Mouse (Mus musculus) G1E (cell line): ENCODE results near the gene Arl13a. TPM values are rescaled to one million over a fixed set of nuclear protein-coding genes. Genes with fewer than 3 reads are reported as not detected.

Source experiments
- ATAC-seq: 2 replicates; pipeline ENCODE4 v1.8.0; 2016; ENCODE audit warnings: mild to moderate bottlenecking; ENCODE audit not compliant: insufficient number of reproducible peaks, poor library complexity, low FRiP score, severe bottlenecking; ENCODE audit errors: extremely low read depth
- DNase-seq: peaks from one replicate; pipeline ENCODE4 v3.0.0; 2012; ENCODE audit warnings: low spot score
- H3K27me3 ChIP-seq: 2 replicates; pipeline ENCODE4 v1.6.1; 2012; ENCODE audit warnings: mild to moderate bottlenecking, low read length, inconsistent platforms; ENCODE audit not compliant: insufficient read depth
- H3K36me3 ChIP-seq: replicated peaks from 2 replicates; pipeline ENCODE3; 2012; ENCODE audit warnings: mild to moderate bottlenecking, inconsistent platforms
- H3K4me1 ChIP-seq: 2 replicates; pipeline ENCODE4 v1.6.1; 2012; ENCODE audit warnings: low read depth, low read length, inconsistent platforms, mixed read lengths; ENCODE audit not compliant: insufficient read depth
- H3K4me3 ChIP-seq: 2 replicates; pipeline ENCODE4 v1.5.1; 2012; ENCODE audit warnings: low read depth, mild to moderate bottlenecking, inconsistent platforms, low read length, moderate library complexity, mixed read lengths
- H3K9me3 ChIP-seq: replicated peaks from 2 replicates; pipeline ENCODE4 v1.6.1; 2012; ENCODE audit warnings: inconsistent platforms
- CTCF ChIP-seq: IDR thresholded peaks from 2 replicates; pipeline ENCODE4 v1.5.1; 2012; ENCODE audit warnings: low read depth, low read length, inconsistent platforms, mixed read lengths
- GATA1 ChIP-seq: IDR thresholded peaks from 2 replicates; pipeline ENCODE4 v1.6.1; 2012; ENCODE audit warnings: borderline replicate concordance, low read length, inconsistent platforms, mixed read lengths
- GATA2 ChIP-seq: IDR thresholded peaks from 2 replicates; pipeline ENCODE4 v1.6.1; 2012; ENCODE audit warnings: low read depth, low read length, inconsistent platforms, borderline replicate concordance
- POLR2AphosphoS5 ChIP-seq: IDR thresholded peaks from 2 replicates; pipeline ENCODE4 v1.6.1; 2012; ENCODE audit warnings: low read depth, low read length, inconsistent platforms; ENCODE audit not compliant: insufficient replicate concordance
- TAL1 ChIP-seq: conservative IDR thresholded peaks from 2 replicates; pipeline ENCODE4 v1.6.1; 2012; ENCODE audit warnings: low read depth, low read length, inconsistent platforms, mixed read lengths
- polyA plus RNA-seq: library from polyadenylated mRNA; stranded (reverse); fragments of >175 nt; gene quantifications from 2 replicates; pipeline ENCODE4 v1.2.3, GENCODE M21; 2012
- total RNA-seq, 2 experiments: library from RNA; stranded (forward) in 1 of 2; stranded (reverse) in 1 of 2; fragments of 200-1000 nt in 1 of 2; fragments of >200 nt in 1 of 2; fragmentation: Nextera tagmentation in 1 of 2; gene quantifications; 2 replicates each; pipeline ENCODE4 v1.2.3; 2014 to 2017

The Arl13a gene
- total and polyA plus RNA-seq, 3 experiments, result not detected

GRCm38 (mm10) chrX:134220618-134221017 lies 33.3 kb downstream of the Arl13a start:
- no peak for ATAC-seq

GRCm38 (mm10) chrX:134221856-134222255 lies 34.6 kb downstream of the Arl13a start, which contains the start of gene Nox1:
Nox1 (minus strand) TSS chrX:134221956.
- Histone ChIP-seq H3K27me3 (no peaks in the 10 kb centered on the region), H3K36me3 (peaks cover 68% of the 10 kb centered on the region), H3K9me3 (no peaks in the 10 kb centered on the region), H3K4me1 (peaks cover 3% of the 10 kb centered on the region; the same call in 1 of the 2 replicates), H3K4me3 (no peak within 1 kb of the TSS)
- ATAC-seq, result no peak
- TF ChIP-seq GATA2 (no peak), TAL1 (no peak), POLR2AphosphoS5 (no peak)
- DNase-seq, result no peak

More at GRCm38 (mm10) chrX:134220618-134221017, 33.3 kb downstream of the Arl13a start:
- no peak for DNase-seq
- H3K9me3 ChIP-seq, result no peaks in the 10 kb centered on the region
- TF ChIP-seq GATA2 (no peak), POLR2AphosphoS5 (no peak), TAL1 (no peak), CTCF (no peak)
- no peaks in the 10 kb centered on the region for H3K27me3 ChIP-seq
- H3K4me1 ChIP-seq, result peaks cover 3% of the 10 kb centered on the region; the same call in 1 of the 2 replicates
- H3K4me3 ChIP-seq, result no peak overlapping the region
- H3K36me3 ChIP-seq, result peaks cover 66% of the 10 kb centered on the region

- Histone ChIP-seq H3K4me3 (no peak overlapping the region), H3K4me1 (no peaks in the 10 kb centered on the region), H3K36me3 (peaks cover 48% of the 10 kb centered on the region), H3K27me3 (no peaks in the 10 kb centered on the region), H3K9me3 (no peaks in the 10 kb centered on the region)
- no peak for TF ChIP-seq CTCF
- TF ChIP-seq GATA1, result no peak
- no peak for TF ChIP-seq GATA2
- TF ChIP-seq POLR2AphosphoS5, result no peak
- TF ChIP-seq TAL1, result no peak
- ATAC-seq (no peak), DNase-seq (no peak)
Measured at GRCm38 (mm10) chrX:134233048-134233447, 45.7 kb downstream of the Arl13a start.

GRCm38 (mm10) chrX:134238266-134238665 lies 51.0 kb downstream of the Arl13a start:
- TF ChIP-seq TAL1, result no peak
- no peak for TF ChIP-seq GATA2
- TF ChIP-seq GATA1, result no peak
- no peak for TF ChIP-seq POLR2AphosphoS5
- TF ChIP-seq CTCF, result no peak
- peaks cover 72% of the 10 kb centered on the region for H3K36me3 ChIP-seq
- no peak overlapping the region for H3K4me3 ChIP-seq
- H3K27me3 ChIP-seq, result no peaks in the 10 kb centered on the region
- DNase-seq, result no peak
- no peaks in the 10 kb centered on the region; the same call in 1 of the 2 replicates for H3K4me1 ChIP-seq
- no peaks in the 10 kb centered on the region for H3K9me3 ChIP-seq
- no peak for ATAC-seq

GRCm38 (mm10) chrX:134245946-134246345 lies 58.6 kb downstream of the Arl13a start:
- Histone ChIP-seq H3K9me3 (no peaks in the 10 kb centered on the region), H3K4me3 (no peak overlapping the region), H3K27me3 (no peaks in the 10 kb centered on the region), H3K4me1 (no peaks in the 10 kb centered on the region), H3K36me3 (peaks cover 61% of the 10 kb centered on the region)
- no peak for ATAC-seq
- TF ChIP-seq POLR2AphosphoS5 (no peak), TAL1 (no peak), GATA1 (no peak), CTCF (no peak), GATA2 (no peak)
- DNase-seq, result no peak

GRCm38 (mm10) chrX:134248202-134248601 lies 60.9 kb downstream of the Arl13a start:
- no peak for TF ChIP-seq CTCF
- no peak for TF ChIP-seq TAL1
- TF ChIP-seq POLR2AphosphoS5, result no peak
- TF ChIP-seq GATA1, result no peak
- no peak for TF ChIP-seq GATA2
- DNase-seq, result no peak
- H3K27me3 ChIP-seq, result no peaks in the 10 kb centered on the region
- H3K9me3 ChIP-seq, result no peaks in the 10 kb centered on the region
- no peaks in the 10 kb centered on the region for H3K4me1 ChIP-seq
- no peak overlapping the region for H3K4me3 ChIP-seq
- peaks cover 48% of the 10 kb centered on the region for H3K36me3 ChIP-seq
- no peak for ATAC-seq

Other genes starting within 250 kb of the Arl13a start
- not detected in 2 replicates for gene Sytl4, start 205.7 kb upstream of the Arl13a start, total RNA-seq (2014; fragmentation: Nextera tagmentation)
- gene Sytl4, start 205.7 kb upstream of the Arl13a start, total RNA-seq (2017), result 0.05 and 0.12 TPM in 2 replicates
- not detected in 2 replicates for gene Sytl4, start 205.7 kb upstream of the Arl13a start, polyA plus RNA-seq
- gene Cstf2, start 128.3 kb upstream of the Arl13a start, total RNA-seq (2014; fragmentation: Nextera tagmentation), result 83.9 and 105 TPM in 2 replicates
- gene Cstf2, start 128.3 kb upstream of the Arl13a start, total RNA-seq (2017), result 81.0 and 104 TPM in 2 replicates
- gene Cstf2, start 128.3 kb upstream of the Arl13a start, polyA plus RNA-seq, result 37.6 and 69.7 TPM in 2 replicates
- 0.30 and 1.2 TPM in 2 replicates for gene Xkrx, start 25.4 kb upstream of the Arl13a start, total RNA-seq (2014; fragmentation: Nextera tagmentation)
- 0.17 and 0.22 TPM in 2 replicates for gene Xkrx, start 25.4 kb upstream of the Arl13a start, total RNA-seq (2017)
- not detected in 2 replicates for gene Xkrx, start 25.4 kb upstream of the Arl13a start, polyA plus RNA-seq
- not detected in 2 replicates for gene Nox1, start 34.5 kb downstream of the Arl13a start, total RNA-seq (2014; fragmentation: Nextera tagmentation)
- 0.16 and 0.23 TPM in 2 replicates for gene Nox1, start 34.5 kb downstream of the Arl13a start, total RNA-seq (2017)
- not detected in 2 replicates for gene Nox1, start 34.5 kb downstream of the Arl13a start, polyA plus RNA-seq
- 27.0 and 34.8 TPM in 2 replicates for gene Trmt2b, start 89.5 kb downstream of the Arl13a start, total RNA-seq (2014; fragmentation: Nextera tagmentation)
- 37.5 and 39.2 TPM in 2 replicates for gene Trmt2b, start 89.5 kb downstream of the Arl13a start, total RNA-seq (2017)
- 0.89 and 1.6 TPM in 2 replicates for gene Trmt2b, start 89.5 kb downstream of the Arl13a start, polyA plus RNA-seq
- not detected in 2 replicates for gene Tmem35a, start 107.7 kb downstream of the Arl13a start, total RNA-seq (2014; fragmentation: Nextera tagmentation)
- gene Tmem35a, start 107.7 kb downstream of the Arl13a start, total RNA-seq (2017), result 0.06 TPM in 1 of 2 replicates, not detected in the other
- not detected in 2 replicates for gene Tmem35a, start 107.7 kb downstream of the Arl13a start, polyA plus RNA-seq
- 37.9 and 45.8 TPM in 2 replicates for gene Cenpi, start 120.6 kb downstream of the Arl13a start, total RNA-seq (2014; fragmentation: Nextera tagmentation)
- gene Cenpi, start 120.6 kb downstream of the Arl13a start, total RNA-seq (2017), result 42.6 and 44.7 TPM in 2 replicates
- gene Cenpi, start 120.6 kb downstream of the Arl13a start, polyA plus RNA-seq, result 0.47 and 0.86 TPM in 2 replicates
- 0.44 and 0.98 TPM in 2 replicates for gene Drp2, start 217.1 kb downstream of the Arl13a start, total RNA-seq (2014; fragmentation: Nextera tagmentation)
- gene Drp2, start 217.1 kb downstream of the Arl13a start, total RNA-seq (2017), result 0.22 and 0.29 TPM in 2 replicates
- 0.03 and 0.04 TPM in 2 replicates for gene Drp2, start 217.1 kb downstream of the Arl13a start, polyA plus RNA-seq